Mouse (Mus musculus) liver, postnatal 0 days (tissue): ENCODE data around the gene Arpc3. TPM values are rescaled to one million over a fixed set of nuclear protein-coding genes. Genes with fewer than 3 reads are reported as not detected.

Experiments used
- ATAC-seq: fragments of 200-750 bp; cut with Nextera tagmentation; 2 replicates; pipeline ENCODE4 v1.8.0; 2017; ENCODE audit warnings: mild to moderate bottlenecking, moderate library complexity
- DNase-seq: peaks from one replicate; pipeline ENCODE4 v3.0.0-alpha.2; 2016
- H3K27ac ChIP-seq: fragments of 300-500 bp; sonication (generic); 2 replicates; pipeline ENCODE4 v1.5.1; 2014; ENCODE audit warnings: antibody characterized with exemption, moderate library complexity, mild to moderate bottlenecking, low read depth
- H3K27me3 ChIP-seq: fragments of 300-500 bp; sonication (generic); 2 replicates; pipeline ENCODE4 v1.6.1; 2014; ENCODE audit warnings: low read length, control low read depth, mixed read lengths; ENCODE audit not compliant: insufficient read depth
- H3K36me3 ChIP-seq: fragments of 300-500 bp; sonication (generic); replicated peaks from 2 replicates; pipeline ENCODE4 v1.6.1; 2014; ENCODE audit warnings: mild to moderate bottlenecking, control low read depth, low read length, moderate library complexity, mixed read lengths; ENCODE audit not compliant: insufficient read depth
- H3K4me1 ChIP-seq: fragments of 300-500 bp; sonication (generic); 2 replicates; pipeline ENCODE4 v1.6.1; 2014; ENCODE audit warnings: antibody characterized with exemption, mild to moderate bottlenecking, control low read depth; ENCODE audit not compliant: insufficient read depth
- H3K4me2 ChIP-seq: fragments of 300-500 bp; sonication (generic); 2 replicates; pipeline ENCODE4 v1.6.1; 2014; ENCODE audit warnings: low read depth, mild to moderate bottlenecking, low read length, moderate library complexity, mixed read lengths
- H3K4me3 ChIP-seq: fragments of 300-500 bp; sonication (generic); 2 replicates; pipeline ENCODE4 v1.5.1; 2014; ENCODE audit warnings: low read depth, low read length
- H3K9ac ChIP-seq: fragments of 300-500 bp; sonication (generic); replicated peaks from 2 replicates; pipeline ENCODE4 v1.6.1; 2014; ENCODE audit warnings: mild to moderate bottlenecking, moderate library complexity
- H3K9me3 ChIP-seq: fragments of 300-500 bp; sonication (generic); 2 replicates; pipeline ENCODE4 v1.6.1; 2016; ENCODE audit warnings: mild to moderate bottlenecking, control low read depth, low read length, mixed read lengths
- CTCF ChIP-seq: sonication (generic); IDR thresholded peaks from 2 replicates; pipeline ENCODE4 v1.5.1; 2016; ENCODE audit warnings: antibody characterized with exemption, low read depth
- EP300 ChIP-seq: IDR thresholded peaks from 2 replicates; pipeline ENCODE4 v1.6.1; 2016; ENCODE audit warnings: antibody characterized with exemption, low read depth, mild to moderate bottlenecking
- WGBS: fragments of 180-500 bp; shearing (Covaris S2); extraction: QIAGEN DNeasy Blood & Tissue Kit; methylation state at CpG from one replicate; pipeline ENCODE4 v1.1.7; 2014; ENCODE audit not compliant: insufficient replicate concordance; 5-methylcytosine and 5-hydroxymethylcytosine counted together
- polyA plus RNA-seq: library from polyadenylated mRNA; unstranded; fragments of >200 nt; fragmentation: Nextera tagmentation; extraction: Ambion mirVana; gene quantifications from 2 replicates; pipeline ENCODE4 v1.2.1, GENCODE M21; 2015

Gene Arpc3
- polyA plus RNA-seq, 1 experiment from 2014 or later: 79.7 TPM

DNA sequence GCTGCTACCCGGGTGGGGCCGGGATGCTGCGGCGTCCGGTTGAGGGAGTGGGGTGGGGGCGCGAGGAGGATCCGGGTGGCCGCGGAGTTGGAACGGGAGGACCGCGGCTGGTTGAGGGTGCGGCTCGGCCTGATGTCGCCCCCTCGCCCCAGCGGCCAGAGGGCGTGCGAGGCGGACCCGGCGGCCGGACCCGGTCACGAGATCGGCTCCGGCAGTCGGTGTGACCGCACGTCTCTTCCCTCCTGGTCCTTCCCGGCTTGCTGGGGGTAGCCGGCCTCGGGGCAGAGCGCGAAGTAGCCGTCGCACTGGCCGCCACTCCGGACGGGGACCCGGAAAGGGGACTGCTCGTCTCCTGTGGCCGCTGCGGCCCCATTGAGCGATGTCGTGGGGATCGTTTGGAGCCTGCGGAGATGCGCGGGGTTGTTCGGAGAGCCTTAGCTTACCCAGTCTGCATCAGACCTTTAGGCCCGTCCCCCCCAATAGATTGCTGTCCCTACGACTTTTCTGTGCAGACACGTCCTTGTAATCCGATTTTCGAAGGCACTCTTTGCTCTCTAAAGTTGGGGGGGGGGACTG is 37.1 kb upstream of the Arpc3 start:
- H3K27ac ChIP-seq: peak overlapping the region; percentile 81
- H3K9ac ChIP-seq: peak overlapping the region; percentile 88
- peaks cover 9% of the 10 kb centered on the region for H3K4me1 ChIP-seq
- H3K4me2 ChIP-seq: peak overlapping the region; percentile 82
- WGBS: under 1% methylated on average over 48 of the region's 57 CpGs
- no peak for DNase-seq
- H3K4me3 ChIP-seq: peak overlapping the region; percentile 95
- TF ChIP-seq EP300 (no peak), CTCF (peak; percentile 24; the same call in 1 of the 2 replicates)
- H3K27me3 ChIP-seq: no peaks in the 10 kb centered on the region
- ATAC-seq: peak; percentile 73
- H3K36me3 ChIP-seq: peaks cover under 1% of the 10 kb centered on the region; the same call in 1 of the 2 replicates
- no peaks in the 10 kb centered on the region for H3K9me3 ChIP-seq

DNA sequence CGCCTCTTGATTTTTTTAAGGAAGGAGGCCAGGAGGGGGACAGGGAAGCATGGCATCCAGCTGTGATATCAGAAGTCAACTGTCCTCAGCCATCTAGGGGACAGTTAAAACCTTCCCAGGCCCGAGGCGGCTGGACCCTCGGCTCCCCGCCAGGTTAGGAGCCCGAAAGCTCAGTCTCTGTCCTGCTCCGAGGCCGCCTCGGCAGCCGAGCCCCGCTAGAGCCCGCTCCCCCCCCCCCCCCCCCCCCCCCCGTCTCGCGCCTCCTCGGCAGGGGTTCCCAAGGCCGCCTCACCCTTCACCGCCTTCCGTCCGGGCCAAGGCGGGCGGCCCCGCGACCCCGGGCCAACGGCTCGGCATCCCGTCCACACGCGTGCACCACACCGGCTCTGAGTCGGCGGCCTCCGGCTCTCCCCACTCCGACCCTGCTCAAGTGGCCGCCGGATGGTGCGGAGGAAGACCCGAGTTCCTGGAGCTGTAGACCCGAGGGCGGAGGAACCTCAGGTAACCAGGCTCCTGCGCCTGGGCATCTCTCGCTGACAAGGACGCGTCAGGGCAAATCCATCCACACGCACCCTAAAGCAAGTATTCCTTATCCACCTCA is 20.0 kb upstream of the Arpc3 start, which contains the start of gene Gpn3:
Gpn3 (plus strand) TSS at position 286 of the 601 bp plus-strand sequence.
- H3K9ac ChIP-seq: peak within 1 kb of the TSS; percentile 92
- WGBS: 4% methylated on average over 23 of the region's 46 CpGs
- peak; percentile 66 for ATAC-seq
- DNase-seq: no peak
- peaks cover 8% of the 10 kb centered on the region; the same call in 1 of the 2 replicates for H3K4me1 ChIP-seq
- H3K9me3 ChIP-seq: no peaks in the 10 kb centered on the region
- peak within 1 kb of the TSS; percentile 97 for H3K27ac ChIP-seq
- H3K27me3 ChIP-seq: no peaks in the 10 kb centered on the region
- H3K4me3 ChIP-seq: peak within 1 kb of the TSS; percentile 92
- peaks cover 19% of the 10 kb centered on the region for H3K36me3 ChIP-seq
- no peak for TF ChIP-seq EP300
- TF ChIP-seq CTCF: no peak
- H3K4me2 ChIP-seq: peak within 1 kb of the TSS; percentile 96

DNA sequence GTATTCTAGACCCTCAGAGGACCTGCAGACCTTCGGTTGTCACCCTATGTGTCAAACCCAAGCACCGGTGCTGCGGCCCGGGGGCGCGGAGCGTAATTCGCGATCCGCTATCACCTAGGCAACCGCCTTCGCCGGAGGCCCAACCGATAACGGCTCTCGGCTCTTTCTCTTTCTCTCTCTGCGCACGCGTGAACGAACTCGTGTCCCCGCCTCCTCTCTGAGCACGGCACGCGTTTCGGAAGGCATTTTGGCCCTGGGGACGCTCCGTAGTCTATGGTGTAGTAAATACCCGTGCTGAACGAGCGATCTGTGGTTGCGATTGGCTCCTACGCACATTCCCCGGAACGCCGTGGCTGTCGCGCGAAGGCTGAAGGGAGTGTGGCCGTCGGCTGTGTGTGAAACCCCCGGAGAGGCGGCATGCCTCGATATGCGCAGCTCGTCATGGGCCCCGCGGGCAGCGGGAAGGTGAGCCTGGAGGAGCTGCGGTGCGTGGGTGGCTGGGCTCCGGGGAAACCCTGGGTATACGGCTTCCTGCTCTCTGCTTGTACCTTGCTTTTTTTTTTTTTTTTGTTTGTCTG is 19.4 kb upstream of the Arpc3 start, which contains the start of gene Fam216a:
Fam216a (minus strand) TSS at position 173 of the 578 bp plus-strand sequence.
- ATAC-seq: peak; percentile 97
- H3K4me3 ChIP-seq: peak within 1 kb of the TSS; percentile 92
- peak within 1 kb of the TSS; percentile 92 for H3K9ac ChIP-seq
- no peaks in the 10 kb centered on the region for H3K27me3 ChIP-seq
- H3K4me2 ChIP-seq: peak within 1 kb of the TSS; percentile 96
- DNase-seq: peak; percentile 99
- TF ChIP-seq CTCF (no peak), EP300 (no peak; the same call in 1 of the 2 replicates)
- WGBS: under 1% methylated on average over 53 of the region's 53 CpGs
- H3K4me1 ChIP-seq: peaks cover 8% of the 10 kb centered on the region; the same call in 1 of the 2 replicates
- H3K9me3 ChIP-seq: no peaks in the 10 kb centered on the region
- H3K27ac ChIP-seq: peak within 1 kb of the TSS; percentile 97
- H3K36me3 ChIP-seq: peaks cover 18% of the 10 kb centered on the region

DNA sequence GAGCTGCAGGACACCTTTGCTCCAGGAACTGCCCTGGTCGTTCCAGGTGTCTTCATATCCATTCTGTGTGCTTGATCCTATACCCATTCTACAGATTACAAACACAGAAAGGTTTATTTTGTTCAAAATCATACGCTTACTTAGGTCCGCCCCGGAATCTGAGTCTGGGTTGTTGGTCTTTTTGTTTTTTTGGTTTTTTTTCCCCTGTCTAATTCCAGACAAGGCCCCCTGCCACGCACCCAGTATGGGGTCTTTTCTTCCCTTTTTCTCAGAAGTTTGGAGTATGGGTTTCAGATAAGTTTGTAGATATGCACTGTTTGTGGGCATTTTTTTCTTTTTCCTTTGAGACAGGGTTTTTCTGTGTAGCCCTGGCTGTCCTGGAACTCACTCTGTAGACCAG is 18.8 kb upstream of the Arpc3 start:
- no peak for DNase-seq
- peaks cover 13% of the 10 kb centered on the region for H3K36me3 ChIP-seq
- peak overlapping the region; percentile 96 for H3K4me2 ChIP-seq

DNA sequence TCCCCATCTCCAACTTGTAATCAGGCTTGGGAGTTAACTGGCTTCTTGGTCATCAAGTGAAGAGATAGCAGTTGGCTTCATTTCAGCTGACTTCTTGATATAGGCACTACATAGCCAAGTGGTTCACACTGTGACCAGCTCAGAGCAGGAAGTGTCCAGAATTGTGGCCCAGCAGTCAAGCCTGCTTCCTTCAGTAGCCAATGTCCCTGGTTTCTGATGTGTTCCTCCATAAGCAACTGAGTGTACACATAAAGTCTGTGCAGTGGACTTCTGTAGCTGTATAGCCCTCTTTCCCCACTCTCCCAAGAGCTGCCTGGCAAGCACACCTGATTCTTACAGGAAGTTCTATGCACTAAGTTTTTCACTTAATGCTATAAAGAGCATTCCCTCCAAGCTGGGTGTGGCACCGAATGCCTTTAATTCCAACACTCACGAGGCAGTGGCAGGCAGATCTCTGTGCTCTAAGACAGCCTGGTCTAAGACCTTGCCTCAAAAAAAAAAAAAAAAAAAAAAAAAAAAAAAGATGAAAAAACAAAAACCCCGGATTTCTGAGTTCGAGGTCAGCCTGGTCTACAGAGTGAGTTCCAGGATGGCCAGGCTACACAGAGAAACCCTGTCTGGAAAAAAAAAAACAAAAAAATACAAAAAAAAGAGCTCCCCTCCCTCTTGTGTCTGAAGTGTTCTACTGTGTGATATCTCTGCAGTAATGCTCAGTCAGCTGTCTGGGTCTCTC is 14.4 kb upstream of the Arpc3 start:
- no peak overlapping the region for H3K4me2 ChIP-seq
- no peak for TF ChIP-seq CTCF
- no peak for TF ChIP-seq EP300
- H3K27me3 ChIP-seq: no peaks in the 10 kb centered on the region
- H3K9ac ChIP-seq: no peak overlapping the region
- DNase-seq (no peak), ATAC-seq (no peak)
- no peak overlapping the region for H3K27ac ChIP-seq
- H3K4me1 ChIP-seq: peaks cover 8% of the 10 kb centered on the region; the same call in 1 of the 2 replicates
- no peak overlapping the region for H3K4me3 ChIP-seq
- peaks cover 34% of the 10 kb centered on the region for H3K36me3 ChIP-seq
- WGBS: 81% methylated on average over 4 of the region's 4 CpGs
- no peaks in the 10 kb centered on the region for H3K9me3 ChIP-seq

More for the DNA sequence above, 18.8 kb upstream of the Arpc3 start:
- peak overlapping the region; percentile 97 for H3K27ac ChIP-seq
- 8% methylated on average over 5 of the region's 5 CpGs for WGBS
- peaks cover 8% of the 10 kb centered on the region; the same call in 1 of the 2 replicates for H3K4me1 ChIP-seq
- H3K9ac ChIP-seq: peak overlapping the region; percentile 92
- peak overlapping the region; percentile 92 for H3K4me3 ChIP-seq
- no peaks in the 10 kb centered on the region for H3K27me3 ChIP-seq
- no peak for TF ChIP-seq CTCF
- TF ChIP-seq EP300: no peak
- no peak for ATAC-seq
- H3K9me3 ChIP-seq: no peaks in the 10 kb centered on the region
